ENCODE assay signal across 8 mouse cellular contexts in genomic region chr9:69468991-69469390, GRCm38 (mm10). TPM values are rescaled to one million over a fixed set of nuclear protein-coding genes. Genes with fewer than 3 reads are reported as not detected.
DNase-seq lines count a peak whose midpoint lies in the region; ATAC-seq and TF ChIP-seq lines count a peak whose summit lies in the region.

No protein-coding gene starts in this region.

- peak; percentile 75 for DNase-seq in MN1 (ENCODE audit: low spot score)
- DNase-seq in adrenal gland, postnatal 36 days: peak; percentile 83 to 84
- DNase-seq in kidney, postnatal 25 days: peak; percentile 49 to 63
- no peak for DNase-seq in midbrain, postnatal 0 days (ENCODE audit: low spot score)
- no peak for DNase-seq in layer of hippocampus, postnatal 25 days (ENCODE audit: extremely low spot score in 1 of 2, low spot score in 1 of 2)
- DNase-seq in c-Kit-positive CD71-positive TER-119-positive erythroid progenitor cells, embryonic 14.5 days (ENCODE audit: low spot score): no peak

- no peak for TF ChIP-seq CTCF in midbrain, postnatal 0 days (IDR thresholded peaks at IDR 0.05)

- H3K36me3 ChIP-seq in heart, embryonic 12.5 days: peaks cover 66% of the 10 kb centered on the region
- no peaks in the 10 kb centered on the region for H3K36me3 ChIP-seq in midbrain, postnatal 0 days (ENCODE audit: insufficient read depth, low read length)

- 10% methylated on average over 9 of the region's 9 CpGs for WGBS in heart, embryonic 12.5 days
- 21% methylated on average over 9 of the region's 9 CpGs for WGBS in midbrain, postnatal 0 days

- H3K4me3 ChIP-seq in heart, embryonic 12.5 days: no peak overlapping the region
- H3K4me3 ChIP-seq in midbrain, postnatal 0 days (ENCODE audit: low read depth, low read length): no peak overlapping the region

- 0 out of 2 replicates have a peak overlapping the region, but pooled peaks have one; percentile 13 for H3K9ac ChIP-seq in heart, embryonic 12.5 days
- H3K9ac ChIP-seq in midbrain, postnatal 0 days (replicated peaks; ENCODE audit: low read length, poor library complexity, severe bottlenecking): no peak overlapping the region

- peak overlapping the region; percentile 28 for H3K4me2 ChIP-seq in heart, embryonic 12.5 days
- peak overlapping the region; percentile 26; the same call in 1 of the 2 replicates for H3K4me2 ChIP-seq in midbrain, postnatal 0 days (ENCODE audit: low read depth, low read length, poor library complexity, severe bottlenecking)

- no peaks in the 10 kb centered on the region for H3K9me3 ChIP-seq in heart, embryonic 12.5 days (replicated peaks)
- no peaks in the 10 kb centered on the region for H3K9me3 ChIP-seq in midbrain, postnatal 0 days (ENCODE audit: low read length)

- H3K4me1 ChIP-seq in heart, embryonic 12.5 days (replicated peaks): peaks cover 80% of the 10 kb centered on the region
- peaks cover 6% of the 10 kb centered on the region; the same call in 1 of the 2 replicates for H3K4me1 ChIP-seq in midbrain, postnatal 0 days (ENCODE audit: insufficient read depth, low read length)

- peak overlapping the region; percentile 73 for H3K27ac ChIP-seq in heart, embryonic 12.5 days (ENCODE audit: poor library complexity, severe bottlenecking)
- no peak overlapping the region for H3K27ac ChIP-seq in midbrain, postnatal 0 days (ENCODE audit: low read depth, low read length)

- ATAC-seq in heart, embryonic 12.5 days (ENCODE audit: insufficient number of reproducible peaks, low FRiP score): peak; percentile 56; the same call in 1 of the 2 replicates
- ATAC-seq in midbrain, postnatal 0 days (ENCODE audit: low FRiP score): no peak; the same call in 1 of the 2 replicates
- ATAC-seq in CD4-positive, CD25-positive, alpha-beta regulatory T cell, adult 4 months: no peak

- H3K27me3 ChIP-seq in heart, embryonic 12.5 days (replicated peaks): no peaks in the 10 kb centered on the region
- no peaks in the 10 kb centered on the region for H3K27me3 ChIP-seq in midbrain, postnatal 0 days (ENCODE audit: insufficient read depth, low read length)

RNA-seq across cellular contexts. Expression of gene Anxa2, which starts 15.6 kb away (rescaled TPM):
- 100 to 1,000 TPM; 396 to 515 TPM for total RNA-seq in adrenal gland, postnatal 36 days (2021)
- polyA plus RNA-seq in heart, embryonic 12.5 days (2016; fragmentation: Nextera tagmentation; extraction: Ambion mirVana): 378 and 387 TPM in 2 replicates
- total RNA-seq in midbrain, postnatal 0 days (2014; rRNA removed): 68.4 and 73.2 TPM in 2 replicates
- polyA plus RNA-seq in midbrain, postnatal 0 days (2015; fragmentation: Nextera tagmentation; extraction: Ambion mirVana): 69.2 and 79.1 TPM in 2 replicates
- polyA plus RNA-seq in CD4-positive, CD25-positive, alpha-beta regulatory T cell, adult 4 months (2017; shearing (Covaris generic)): 100 to 1,000 TPM in 1 of 2 experiments, 10 to 100 TPM in 1; 95.7 to 127 TPM
- total RNA-seq in layer of hippocampus, postnatal 25 days (2021): 1 to 10 TPM; 8.5 to 9.4 TPM

Comparison
In these comparisons a context has a peak if more than half of its experiments do, and no peak if none do; other contexts are left out.
1. DNase-seq: peak in MN1 (single experiment), adrenal gland, postnatal 36 days (2 of 2) and kidney, postnatal 25 days (2 of 2); none in midbrain, postnatal 0 days (single experiment), layer of hippocampus, postnatal 25 days (0 of 2) and c-Kit-positive CD71-positive TER-119-positive erythroid progenitor cells, embryonic 14.5 days (single experiment).